Mouse (Mus musculus) MEL (cell line): ENCODE measurements around the gene Focad. TPM values are rescaled to one million over a fixed set of nuclear protein-coding genes. Genes with fewer than 3 reads are reported as not detected.

Source experiments
- DNase-seq: peaks from one replicate; pipeline ENCODE4 v3.0.0; 2011; ENCODE audit warnings: low read depth, low spot score
- H3K27ac ChIP-seq: 2 replicates; pipeline ENCODE4 v1.5.1; 2012; ENCODE audit warnings: low read depth, mild to moderate bottlenecking, control low read depth, low read length, moderate library complexity; ENCODE audit not compliant: control insufficient read depth
- H3K27me3 ChIP-seq, 2 experiments: fragments of 150-350 bp in 1 of 2; sonication (generic) in 1 of 2; 2 replicates each; pipeline ENCODE4 v1.6.1; 2012; ENCODE audit warnings: low read length in 2 of 2, mild to moderate bottlenecking in 2 of 2, improper control_type of control experiment in 1 of 2, moderate library complexity in 1 of 2; ENCODE audit not compliant: insufficient read depth in 2 of 2, control insufficient read depth in 1 of 2
- H3K36me3 ChIP-seq, 2 experiments: 2 replicates each; pipeline ENCODE4 v1.6.1; 2012 to 2014; ENCODE audit warnings: low read length in 2 of 2, improper control_type of control experiment in 1 of 2, inconsistent platforms in 1 of 2, mild to moderate bottlenecking in 1 of 2; ENCODE audit not compliant: insufficient read depth in 2 of 2, control insufficient read depth in 1 of 2
- H3K4me1 ChIP-seq, 2 experiments: fragments of 150-350 bp in 1 of 2; sonication (generic) in 1 of 2; 2 replicates each; pipeline ENCODE4 v1.6.1; 2012; ENCODE audit warnings: low read length in 2 of 2, improper control_type of control experiment in 1 of 2, mild to moderate bottlenecking in 1 of 2; ENCODE audit not compliant: insufficient read depth in 2 of 2, control insufficient read depth in 1 of 2
- H3K4me3 ChIP-seq, 2 experiments: fragments of 150-350 bp in 1 of 2; sonication (generic) in 1 of 2; 2 replicates each; pipeline ENCODE4 v1.5.1; 2012; ENCODE audit warnings: low read depth in 2 of 2, low read length in 2 of 2, mild to moderate bottlenecking in 2 of 2, moderate library complexity in 2 of 2, control low read depth in 1 of 2, improper control_type of control experiment in 1 of 2; ENCODE audit not compliant: control insufficient read depth in 1 of 2, insufficient read depth in 1 of 2
- H3K79me2 ChIP-seq: 2 replicates; pipeline ENCODE4 v1.6.1; 2012; ENCODE audit warnings: mild to moderate bottlenecking, low read length, moderate library complexity; ENCODE audit not compliant: control insufficient read depth, poor library complexity, insufficient read depth
- H3K9ac ChIP-seq: 2 replicates; pipeline ENCODE4 v1.6.1; 2012; ENCODE audit warnings: low read depth, mild to moderate bottlenecking, control low read depth, low read length, moderate library complexity; ENCODE audit not compliant: control insufficient read depth, poor library complexity, severe bottlenecking
- H3K9me3 ChIP-seq: fragments of 150-350 bp; sonication (generic); replicated peaks from 2 replicates; pipeline ENCODE4 v1.6.1; 2012; ENCODE audit warnings: mild to moderate bottlenecking, low read length, improper control_type of control experiment, moderate library complexity; ENCODE audit not compliant: insufficient read depth
- BHLHE40 ChIP-seq: IDR thresholded peaks from 2 replicates; pipeline ENCODE4 v1.6.1; 2012; ENCODE audit warnings: low read depth, mild to moderate bottlenecking, inconsistent platforms, low read length, improper control_type of control experiment, borderline replicate concordance
- CHD1 ChIP-seq: IDR thresholded peaks from 2 replicates; pipeline ENCODE4 v1.6.1; 2012; ENCODE audit warnings: low read depth, mild to moderate bottlenecking, inconsistent platforms, low read length, improper control_type of control experiment
- ELF1 ChIP-seq: IDR thresholded peaks from 2 replicates; pipeline ENCODE4 v1.6.1; 2014; ENCODE audit warnings: low read depth, mild to moderate bottlenecking, inconsistent platforms, low read length, improper control_type of control experiment, moderate library complexity
- EP300 ChIP-seq, 2 experiments: IDR thresholded peaks; 2 replicates each; pipeline ENCODE4 v1.6.1; 2011; ENCODE audit warnings: improper control_type of control experiment in 2 of 2, low read length in 2 of 2, low read depth in 1 of 2, mild to moderate bottlenecking in 1 of 2
- ETS1 ChIP-seq: IDR thresholded peaks from 2 replicates; pipeline ENCODE4 v1.6.1; 2012; ENCODE audit warnings: low read depth, mild to moderate bottlenecking, inconsistent platforms, low read length, improper control_type of control experiment, moderate library complexity
- GABPA ChIP-seq: IDR thresholded peaks from 2 replicates; pipeline ENCODE4 v1.6.1; 2012; ENCODE audit warnings: low read depth, mild to moderate bottlenecking, inconsistent platforms, low read length, improper control_type of control experiment, moderate library complexity
- KAT2A ChIP-seq: conservative IDR thresholded peaks from 2 replicates; pipeline ENCODE4 v1.6.1; 2012; ENCODE audit warnings: low read depth, low read length, improper control_type of control experiment, inconsistent platforms
- MAFK ChIP-seq: IDR thresholded peaks from 2 replicates; pipeline ENCODE4 v1.6.1; 2011; ENCODE audit warnings: low read depth, mild to moderate bottlenecking, low read length, improper control_type of control experiment, borderline replicate concordance
- MAZ ChIP-seq: IDR thresholded peaks from 2 replicates; pipeline ENCODE4 v1.6.1; 2012; ENCODE audit warnings: low read depth, mild to moderate bottlenecking, inconsistent platforms, low read length, improper control_type of control experiment
- MEF2A ChIP-seq: IDR thresholded peaks from 2 replicates; pipeline ENCODE4 v1.6.1; 2014; ENCODE audit warnings: low read depth, mild to moderate bottlenecking, inconsistent platforms, low read length, improper control_type of control experiment; ENCODE audit not compliant: poor library complexity, insufficient replicate concordance, severe bottlenecking; ENCODE audit errors: extremely low read depth
- MXI1 ChIP-seq: IDR thresholded peaks from 2 replicates; pipeline ENCODE4 v1.6.1; 2011; ENCODE audit warnings: mild to moderate bottlenecking, low read depth, low read length, improper control_type of control experiment
- MYB ChIP-seq: IDR thresholded peaks from 2 replicates; pipeline ENCODE4 v1.6.1; 2011; ENCODE audit warnings: mild to moderate bottlenecking, low read depth, low read length, improper control_type of control experiment
- NELFE ChIP-seq: IDR thresholded peaks from 2 replicates; pipeline ENCODE4 v1.6.1; 2011; ENCODE audit warnings: low read depth, low read length, improper control_type of control experiment
- POLR2AphosphoS2 ChIP-seq: IDR thresholded peaks from 2 replicates; pipeline ENCODE4 v1.6.1; 2011; ENCODE audit warnings: low read length, improper control_type of control experiment
- POLR2AphosphoS5 ChIP-seq: IDR thresholded peaks from 2 replicates; pipeline ENCODE4 v1.6.1; 2012; ENCODE audit warnings: low read depth, borderline replicate concordance, mild to moderate bottlenecking, inconsistent platforms, low read length, moderate library complexity, mixed read lengths
- RAD21 ChIP-seq: IDR thresholded peaks from 2 replicates; pipeline ENCODE4 v1.6.1; 2011; ENCODE audit warnings: mild to moderate bottlenecking, low read depth, low read length, improper control_type of control experiment
- SIN3A ChIP-seq: IDR thresholded peaks from 2 replicates; pipeline ENCODE4 v1.6.1; 2012; ENCODE audit warnings: low read length, improper control_type of control experiment, inconsistent platforms
- SMC3 ChIP-seq: IDR thresholded peaks from 2 replicates; pipeline ENCODE4 v1.6.1; 2011; ENCODE audit warnings: low read depth, low read length, improper control_type of control experiment
- TAL1 ChIP-seq: IDR thresholded peaks from 2 replicates; pipeline ENCODE4 v1.6.1; 2012; ENCODE audit warnings: mild to moderate bottlenecking, inconsistent platforms, low read length, moderate library complexity, mixed read lengths
- TCF12 ChIP-seq: IDR thresholded peaks from 2 replicates; pipeline ENCODE4 v1.6.1; 2014; ENCODE audit warnings: low read depth, mild to moderate bottlenecking, inconsistent platforms, low read length, improper control_type of control experiment, moderate library complexity
- UBTF ChIP-seq: IDR thresholded peaks from 2 replicates; pipeline ENCODE4 v1.6.1; 2012; ENCODE audit warnings: low read depth, mild to moderate bottlenecking, inconsistent platforms, low read length, improper control_type of control experiment, moderate library complexity, borderline replicate concordance; ENCODE audit not compliant: insufficient read depth
- USF2 ChIP-seq, 2 experiments: IDR thresholded peaks; 2 replicates each; pipeline ENCODE4 v1.6.1; 2011 to 2012; ENCODE audit warnings: improper control_type of control experiment in 2 of 2, low read length in 2 of 2, borderline replicate concordance in 1 of 2, inconsistent platforms in 1 of 2, low read depth in 1 of 2, mild to moderate bottlenecking in 1 of 2; ENCODE audit not compliant: insufficient read depth in 1 of 2
- ZC3H11A ChIP-seq: IDR thresholded peaks from 2 replicates; pipeline ENCODE4 v1.6.1; 2012; ENCODE audit warnings: low read depth, mild to moderate bottlenecking, inconsistent platforms, low read length, improper control_type of control experiment
- ZNF384 ChIP-seq: IDR thresholded peaks from 2 replicates; pipeline ENCODE4 v1.6.1; 2012; ENCODE audit warnings: low read depth, mild to moderate bottlenecking, inconsistent platforms, low read length, improper control_type of control experiment
- polyA plus RNA-seq, 2 experiments: library from polyadenylated mRNA; stranded (reverse) in 1 of 2; unstranded in 1 of 2; fragments of >175 nt in 1 of 2; fragments of >200 nt in 1 of 2; gene quantifications; 2 replicates each; pipeline versions ENCODE4 v1.2.1 to v1.2.4; 2012; ENCODE audit warnings: low replicate concordance in 2 of 2, low read depth in 1 of 2; ENCODE audit not compliant: insufficient read length in 2 of 2, insufficient read depth in 1 of 2, missing spikeins in 1 of 2
- total RNA-seq: library from RNA; depleted of rRNA; stranded (reverse); fragments of 300-350 nt; gene quantifications from 2 replicates; pipeline ENCODE4 v1.2.3, GENCODE M21; 2012

Focad gene
- total and polyA plus RNA-seq, 3 experiments, result 17.8 to 19.7 TPM; not detected in 1

GRCm38 (mm10) chr4:88149462-88149861 lies 55.0 kb downstream of the Focad start:
- Histone ChIP-seq H3K4me3 (no peak overlapping the region), H3K27ac (no peak overlapping the region), H3K79me2 (no peaks in the 10 kb centered on the region), H3K36me3 (peaks cover 2 to 8% of the 10 kb centered on the region in 2 experiments), H3K9ac (no peak overlapping the region), H3K27me3 (no peaks in the 10 kb centered on the region), H3K9me3 (no peaks in the 10 kb centered on the region), H3K4me1 (peaks cover 0 to 11% of the 10 kb centered on the region in 2 experiments; a peak in 2 of 4 replicates)
- DNase-seq, result no peak
- TF ChIP-seq MYB, result no peak
- TF ChIP-seq EP300 (IDR thresholded peaks at IDR 0.05; ENCODE audit: low read depth in 1 of 2, low read length in 2 of 2), result no peak
- TF ChIP-seq NELFE, result no peak
- TF ChIP-seq ETS1, result no peak
- no peak for TF ChIP-seq MAFK
- no peak for TF ChIP-seq MEF2A
- no peak for TF ChIP-seq BHLHE40
- TF ChIP-seq SIN3A, result no peak
- TF ChIP-seq CHD1, result no peak
- TF ChIP-seq POLR2AphosphoS2, result no peak
- no peak for TF ChIP-seq ZNF384
- TF ChIP-seq RAD21, result no peak
- TF ChIP-seq SMC3, result no peak
- TF ChIP-seq USF2 (IDR thresholded peaks at IDR 0.05; ENCODE audit: borderline replicate concordance in 1 of 2, insufficient read depth in 1 of 2, low read depth in 1 of 2, low read length in 2 of 2), result no peak
- no peak for TF ChIP-seq ELF1
- no peak for TF ChIP-seq KAT2A
- no peak for TF ChIP-seq ZC3H11A
- no peak for TF ChIP-seq TCF12

- H3K27ac ChIP-seq, result no peak overlapping the region
- H3K9ac ChIP-seq, result no peak overlapping the region
- no peaks in the 10 kb centered on the region for H3K27me3 ChIP-seq
- TF ChIP-seq MEF2A (no peak), MAZ (no peak), TAL1 (no peak), SIN3A (no peak), POLR2AphosphoS5 (no peak), RAD21 (no peak), GABPA (no peak), MAFK (no peak), POLR2AphosphoS2 (no peak), UBTF (no peak), MXI1 (no peak)
- no peak overlapping the region for H3K4me3 ChIP-seq
- no peaks in the 10 kb centered on the region for H3K79me2 ChIP-seq
- peak; percentile 25 for DNase-seq
- H3K4me1 ChIP-seq, result no peaks in the 10 kb centered on the region
- peaks cover 0 to 2% of the 10 kb centered on the region in 2 experiments; a peak in 2 of 4 replicates for H3K36me3 ChIP-seq
- H3K9me3 ChIP-seq, result no peaks in the 10 kb centered on the region
These were observed 61.2 kb downstream of the Focad start for GRCm38 (mm10) chr4:88155490-88156160.
